Mouse (Mus musculus) c-Kit-positive CD71-positive TER-119-negative erythroid progenitor cells, embryonic 14.5 days (primary cell): ENCODE data around the gene Umad1.

Source experiments
- DNase-seq: peaks from one replicate; pipeline ENCODE4 v3.0.0-alpha.2; 2013; ENCODE audit warnings: low read depth

Gene Umad1

GRCm38 (mm10) chr6:8416802-8417569, 157.9 kb downstream of the Umad1 start:
- no peak for DNase-seq

- DNase-seq = no peak
Measured at GRCm38 (mm10) chr6:8419485-8420186, 160.5 kb downstream of the Umad1 start.

GRCm38 (mm10) chr6:8420187-8420503, 161.1 kb downstream of the Umad1 start:
- no peak for DNase-seq

GRCm38 (mm10) chr6:8421421-8421820, 162.3 kb downstream of the Umad1 start:
- DNase-seq = no peak

- DNase-seq = no peak
Measured at GRCm38 (mm10) chr6:8421959-8422581, 163.0 kb downstream of the Umad1 start.

- peak; percentile 76 for DNase-seq
Measured at GRCm38 (mm10) chr6:8423142-8423541, 164.1 kb downstream of the Umad1 start.

- no peak for DNase-seq
Measured at GRCm38 (mm10) chr6:8427692-8428091, 168.6 kb downstream of the Umad1 start.

- no peak for DNase-seq
Measured at GRCm38 (mm10) chr6:8430610-8431234, 171.6 kb downstream of the Umad1 start.

GRCm38 (mm10) chr6:8433179-8433578, 174.1 kb downstream of the Umad1 start:
- DNase-seq = no peak

- no peak for DNase-seq
Measured at GRCm38 (mm10) chr6:8437937-8438336, 178.8 kb downstream of the Umad1 start.

GRCm38 (mm10) chr6:8441814-8442213, 182.7 kb downstream of the Umad1 start:
- DNase-seq = no peak

GRCm38 (mm10) chr6:8446786-8447185, 187.7 kb downstream of the Umad1 start:
- DNase-seq = no peak

GRCm38 (mm10) chr6:8455599-8455998, 196.5 kb downstream of the Umad1 start:
- DNase-seq = no peak

GRCm38 (mm10) chr6:8458596-8458995, 199.5 kb downstream of the Umad1 start:
- DNase-seq = no peak

- DNase-seq = no peak
Measured at GRCm38 (mm10) chr6:8462447-8462846, 203.4 kb downstream of the Umad1 start.

- DNase-seq = no peak
Measured at GRCm38 (mm10) chr6:8465388-8465787, 206.3 kb downstream of the Umad1 start.

GRCm38 (mm10) chr6:8465985-8466384, 206.9 kb downstream of the Umad1 start:
- no peak for DNase-seq

GRCm38 (mm10) chr6:8467667-8468337, 208.7 kb downstream of the Umad1 start:
- DNase-seq = no peak

GRCm38 (mm10) chr6:8469918-8470317, 210.8 kb downstream of the Umad1 start:
- no peak for DNase-seq

- DNase-seq = no peak
Measured at GRCm38 (mm10) chr6:8472125-8472524, 213.0 kb downstream of the Umad1 start.

- no peak for DNase-seq
Measured at GRCm38 (mm10) chr6:8472915-8473314, 213.8 kb downstream of the Umad1 start.

GRCm38 (mm10) chr6:8473498-8473897, 214.4 kb downstream of the Umad1 start:
- no peak for DNase-seq
